Mouse (Mus musculus) ES-Bruce4 (cell line): ENCODE data around the gene Inip.
A peak's percentile ranks its signal among the peaks of the same experiment; 100 is the strongest.

Experiments used
- CTCF ChIP-seq: IDR thresholded peaks from one replicate; pipeline ENCODE4 v1.8.1; 2011; ENCODE audit warnings: low read depth, low read length
- EP300 ChIP-seq: IDR thresholded peaks from 2 replicates; pipeline ENCODE4 v1.6.1; 2011; ENCODE audit warnings: low read depth, low read length; ENCODE audit not compliant: insufficient read depth
- POLR2A ChIP-seq: IDR thresholded peaks from one replicate; pipeline ENCODE4 v1.8.1; 2011; ENCODE audit warnings: low read length; ENCODE audit not compliant: insufficient read depth

DNA sequence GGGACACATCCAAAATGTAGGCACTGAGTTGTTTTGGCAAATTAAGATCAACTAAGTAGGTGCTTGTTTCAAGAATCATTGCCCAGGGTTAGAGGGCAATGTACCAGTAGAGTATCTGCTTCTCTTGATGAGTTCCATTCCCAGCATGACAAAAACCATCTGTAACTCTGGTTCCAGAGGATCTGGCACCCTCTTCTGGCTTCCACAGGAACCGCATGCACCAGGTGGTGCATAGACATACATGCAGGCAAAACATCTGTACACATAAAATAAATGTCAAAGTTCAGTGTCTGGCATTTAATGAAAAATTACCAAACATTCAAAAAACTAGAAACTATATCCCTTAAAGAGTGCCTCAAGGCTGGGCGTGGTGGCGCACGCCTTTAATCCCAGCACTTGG, 62.1 kb downstream of the Inip start:
- TF ChIP-seq CTCF (peak; percentile 55), EP300 (no peak), POLR2A (no peak)
